Mouse (Mus musculus): Measurements from ENCODE around the gene Tmem135. TPM values are rescaled to one million over a fixed set of nuclear protein-coding genes. Genes with fewer than 3 reads are reported as not detected.
A peak's percentile ranks its signal among the peaks of the same experiment; 100 is the strongest.

Tmem135 gene
- total RNA-seq, 2 experiments from 2014 or later = 13.2 to 19.6 TPM

DNA sequence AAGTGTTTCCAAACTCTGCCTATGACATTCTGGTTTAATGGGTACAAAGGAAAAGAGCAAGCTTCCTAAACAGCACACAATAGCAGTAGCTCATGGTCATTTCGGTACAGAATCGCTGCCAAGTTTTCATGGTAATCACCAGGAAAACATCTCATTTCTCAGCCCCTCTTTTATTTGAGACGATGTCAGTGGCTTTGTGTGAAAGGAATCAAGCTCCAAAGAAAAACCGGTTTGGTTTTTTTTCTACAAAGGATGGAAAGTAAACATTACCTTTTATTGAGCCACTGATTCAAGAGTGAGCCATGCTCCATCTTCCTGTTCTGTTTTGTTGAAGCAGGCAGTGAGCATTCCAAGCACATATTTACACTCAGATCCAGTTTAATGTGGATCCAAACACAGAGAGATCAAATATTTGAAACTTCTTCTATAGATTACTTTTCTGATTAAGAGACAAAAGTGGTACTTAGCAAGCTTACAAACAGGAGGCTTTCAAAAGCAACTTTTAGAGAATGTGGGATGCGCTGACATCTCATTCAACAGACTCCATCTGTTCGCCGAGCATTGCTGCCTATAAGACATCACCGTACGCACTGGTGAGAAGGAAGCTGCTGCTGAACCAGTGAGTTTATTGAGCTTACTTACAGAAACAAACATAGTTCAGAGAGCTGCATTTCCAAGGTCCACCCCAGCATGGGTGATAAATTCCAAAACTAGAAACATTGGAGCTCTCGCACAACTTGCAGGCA lies 38.7 kb downstream of the Tmem135 start:
- H3K4me3 ChIP-seq = no peak overlapping the region
- DNase-seq = no peak
- TF ChIP-seq CTCF (IDR thresholded peaks at IDR 0.05) = no peak
- intact Hi-C loops (cut with DNase I) = no loop called here
- no peak overlapping the region for H3K27ac ChIP-seq

DNA sequence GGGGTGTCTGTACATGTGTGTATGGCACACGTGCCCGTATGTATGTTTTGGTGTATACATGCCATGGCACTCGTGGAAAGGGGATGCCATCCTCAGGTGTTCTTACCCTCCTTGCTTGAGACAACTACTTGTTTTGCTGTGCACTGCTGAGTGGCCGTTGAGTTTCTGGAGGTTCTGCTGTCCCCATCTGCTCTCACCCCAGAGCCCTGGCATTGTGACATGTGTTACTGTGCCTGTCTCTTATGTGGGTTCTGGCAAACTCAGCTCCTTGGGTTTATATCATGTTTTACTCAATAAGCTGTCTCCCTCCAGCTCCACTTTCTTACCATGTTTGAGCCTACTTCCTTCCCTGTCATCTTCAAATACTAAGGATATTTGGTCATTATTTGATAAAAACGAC lies 40.0 kb downstream of the Tmem135 start:
- no peak for TF ChIP-seq CTCF (IDR thresholded peaks at IDR 0.05)
- Histone ChIP-seq H3K27ac (no peak overlapping the region), H3K4me3 (no peak overlapping the region)
- intact Hi-C loops (cut with DNase I) = no loop called here
- DNase-seq = no peak

DNA sequence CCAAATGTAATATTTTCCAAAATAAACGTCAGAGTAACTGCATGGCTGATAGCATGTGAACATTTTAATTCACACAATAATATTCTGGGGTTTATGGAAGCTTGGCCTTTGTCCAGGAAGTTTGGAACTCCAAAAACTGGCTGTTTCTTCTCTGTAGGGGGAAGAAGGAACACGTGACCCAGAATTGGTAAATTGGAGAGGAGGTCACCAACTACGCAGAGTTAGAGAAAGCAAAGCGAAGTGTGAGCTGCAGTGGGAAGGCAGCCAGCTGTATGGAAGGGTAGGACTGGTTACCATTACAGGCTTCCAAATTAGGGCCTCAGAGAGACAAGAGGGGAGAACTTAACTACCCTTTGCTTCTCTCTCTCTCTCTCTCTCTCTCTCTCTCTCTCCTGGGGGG lies 47.7 kb downstream of the Tmem135 start:
- TF ChIP-seq CTCF (IDR thresholded peaks at IDR 0.05) = no peak
- Histone ChIP-seq H3K4me3 (no peak overlapping the region), H3K27ac (peak overlapping the region; percentile 31; the same call in 1 of the 2 replicates)
- DNase-seq = peak; percentile 21
- intact Hi-C loops (cut with DNase I) = no loop called here

DNA sequence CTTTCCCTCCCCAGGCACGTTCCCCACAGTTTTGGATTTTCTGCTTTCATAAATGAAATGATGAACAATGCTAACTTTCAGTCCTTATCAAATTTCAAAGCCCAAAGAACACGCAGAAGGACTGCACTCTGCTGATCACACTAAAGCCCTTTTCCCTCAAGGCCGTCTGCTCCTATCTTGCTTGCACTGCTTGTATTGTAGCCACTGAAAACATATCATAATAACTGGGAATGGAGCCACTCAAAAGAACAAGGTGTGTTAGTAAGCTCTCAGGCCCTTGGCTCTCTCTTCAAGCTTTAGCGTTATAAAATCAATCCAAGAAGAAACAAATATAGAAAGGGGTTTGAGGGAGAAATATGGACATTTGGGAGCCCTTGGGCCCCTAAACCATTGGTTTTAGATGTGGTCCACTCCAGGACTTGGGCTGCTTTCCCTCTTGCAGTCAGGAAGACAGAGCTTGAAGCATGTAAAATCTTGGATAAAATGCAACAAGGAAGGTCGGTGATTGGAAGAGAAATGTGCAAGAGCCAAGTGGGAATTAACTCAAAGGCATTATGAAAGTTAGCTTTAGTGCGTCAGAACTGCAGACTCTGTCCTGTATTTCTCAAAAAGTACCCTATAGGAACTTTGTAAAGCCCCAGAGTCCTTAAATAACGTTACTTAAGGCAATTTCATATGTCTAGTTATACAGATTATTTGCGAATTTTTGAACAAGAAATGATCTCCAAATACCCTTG lies 48.3 kb downstream of the Tmem135 start:
- no peak for DNase-seq
- H3K27ac ChIP-seq = peak overlapping the region; percentile 32; the same call in 1 of the 2 replicates
- intact Hi-C loops (cut with DNase I) = no loop called here
- H3K4me3 ChIP-seq = no peak overlapping the region
- TF ChIP-seq CTCF (IDR thresholded peaks at IDR 0.05) = no peak

DNA sequence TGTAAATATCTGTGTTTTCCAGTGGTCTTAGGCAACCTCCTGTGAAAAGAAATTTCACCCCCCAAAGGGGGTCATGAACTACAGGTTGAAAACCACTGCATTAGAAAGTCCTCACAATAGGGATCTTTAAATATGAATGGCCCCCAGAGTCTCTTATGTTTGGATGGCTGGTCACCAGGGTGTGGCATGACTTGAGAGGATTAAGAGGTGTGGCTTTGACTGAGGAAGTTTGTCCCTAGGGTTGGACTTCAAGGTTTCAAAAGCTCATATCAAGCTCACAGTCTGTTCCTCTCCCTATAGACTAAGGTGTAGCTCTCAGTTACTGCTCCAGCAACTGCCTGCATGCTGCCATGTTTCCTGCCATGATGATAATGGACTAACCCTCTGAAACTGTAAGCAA lies 62.0 kb downstream of the Tmem135 start:
- no peak overlapping the region for H3K27ac ChIP-seq
- H3K4me3 ChIP-seq = no peak overlapping the region
- intact Hi-C loops (cut with DNase I) = no loop called here
- DNase-seq = no peak
- TF ChIP-seq CTCF (IDR thresholded peaks at IDR 0.05) = no peak

DNA sequence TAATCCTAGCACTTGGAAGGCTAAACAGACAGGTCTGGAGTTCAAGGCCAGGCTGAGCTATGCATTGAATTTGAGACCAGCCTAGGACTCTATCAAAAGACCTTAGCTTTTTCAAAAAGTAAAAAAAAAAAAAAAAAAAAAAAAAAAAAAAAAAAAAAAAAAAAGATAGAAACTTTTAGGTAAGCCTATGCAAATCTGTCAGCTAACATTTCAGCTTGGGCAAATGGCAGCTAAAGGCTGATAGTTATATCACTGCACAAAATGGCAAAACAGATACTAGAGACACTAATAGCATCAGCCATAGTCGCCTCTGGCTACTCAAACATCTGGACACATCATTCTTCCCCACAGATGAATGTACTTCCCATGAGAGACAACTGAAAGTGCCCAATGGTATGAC lies 64.2 kb downstream of the Tmem135 start:
- DNase-seq = no peak
- H3K27ac ChIP-seq = no peak overlapping the region
- intact Hi-C loops (cut with DNase I) = loop anchor here (5.0 kb wide), 1 partner anchor 77 kb away; no protein-coding TSS in a partner anchor
- H3K4me3 ChIP-seq = no peak overlapping the region
- TF ChIP-seq CTCF (IDR thresholded peaks at IDR 0.05) = no peak

DNA sequence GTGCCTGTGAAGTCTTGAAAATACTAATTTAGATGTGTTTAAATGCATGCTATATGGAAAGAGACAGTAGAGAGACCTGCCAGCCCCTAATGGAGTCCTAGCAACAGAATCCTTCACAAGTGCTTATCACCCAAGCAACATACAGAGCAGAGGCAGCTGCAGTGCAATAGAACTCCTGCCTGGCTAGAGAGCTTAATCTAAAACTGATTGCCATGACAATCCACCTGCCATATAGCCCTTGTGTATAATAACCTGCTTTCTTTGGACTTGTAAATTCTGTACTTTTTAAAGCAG lies 64.9 kb downstream of the Tmem135 start:
- peak overlapping the region; percentile 93 for H3K27ac ChIP-seq
- DNase-seq = no peak
- no peak for TF ChIP-seq CTCF (IDR thresholded peaks at IDR 0.05)
- intact Hi-C loops (cut with DNase I) = loop anchor here (5.0 kb wide), 1 partner anchor 78 kb away; no protein-coding TSS in a partner anchor
- peak overlapping the region; percentile 85 for H3K4me3 ChIP-seq

DNA sequence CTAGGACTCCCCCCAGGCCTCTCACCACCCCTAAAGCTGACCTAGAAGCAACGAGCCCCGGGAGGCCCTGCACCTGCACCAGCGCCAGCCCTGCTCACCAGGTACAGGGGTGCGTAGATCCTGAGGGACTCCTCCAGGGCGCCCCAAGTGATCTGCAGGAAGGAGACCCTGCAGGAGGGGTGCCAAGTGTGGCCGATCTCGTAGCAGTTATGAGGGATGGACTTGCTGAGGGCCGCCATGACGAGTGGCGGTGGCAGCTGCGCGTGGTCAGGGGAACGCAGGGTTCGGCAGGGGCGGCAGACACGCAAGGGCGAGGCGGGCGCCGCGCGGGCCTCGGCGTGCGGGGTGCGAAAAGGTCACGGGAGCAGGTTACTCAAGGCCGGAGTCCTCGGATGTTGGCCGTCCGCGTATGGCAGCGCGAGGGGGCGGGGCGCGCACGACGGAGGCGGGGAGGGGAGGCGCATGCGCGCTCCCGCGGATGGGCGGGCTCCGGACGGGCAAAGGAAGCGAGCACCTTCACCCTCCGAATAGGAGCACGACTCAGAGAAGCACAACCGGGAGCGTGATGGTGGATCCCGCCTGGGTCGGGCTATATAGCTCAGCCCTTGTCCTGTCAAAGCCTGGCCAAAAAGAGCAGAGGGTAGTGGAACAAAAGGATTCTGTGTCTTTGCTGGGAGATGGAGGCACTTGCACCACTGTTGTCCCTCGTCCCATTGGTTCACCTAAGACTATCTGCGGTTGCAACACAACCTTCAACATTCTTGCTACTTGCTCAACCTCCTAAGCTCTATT lies 65.5 kb downstream of the Tmem135 start:
- DNase-seq = peak; percentile 96
- Histone ChIP-seq H3K4me3 (peak overlapping the region; percentile 85), H3K27ac (peak overlapping the region; percentile 93)
- no peak for TF ChIP-seq CTCF (IDR thresholded peaks at IDR 0.05)
- intact Hi-C loops (cut with DNase I) = loop anchor here (5.0 kb wide), 1 partner anchor 79 kb away; no protein-coding TSS in a partner anchor

DNA sequence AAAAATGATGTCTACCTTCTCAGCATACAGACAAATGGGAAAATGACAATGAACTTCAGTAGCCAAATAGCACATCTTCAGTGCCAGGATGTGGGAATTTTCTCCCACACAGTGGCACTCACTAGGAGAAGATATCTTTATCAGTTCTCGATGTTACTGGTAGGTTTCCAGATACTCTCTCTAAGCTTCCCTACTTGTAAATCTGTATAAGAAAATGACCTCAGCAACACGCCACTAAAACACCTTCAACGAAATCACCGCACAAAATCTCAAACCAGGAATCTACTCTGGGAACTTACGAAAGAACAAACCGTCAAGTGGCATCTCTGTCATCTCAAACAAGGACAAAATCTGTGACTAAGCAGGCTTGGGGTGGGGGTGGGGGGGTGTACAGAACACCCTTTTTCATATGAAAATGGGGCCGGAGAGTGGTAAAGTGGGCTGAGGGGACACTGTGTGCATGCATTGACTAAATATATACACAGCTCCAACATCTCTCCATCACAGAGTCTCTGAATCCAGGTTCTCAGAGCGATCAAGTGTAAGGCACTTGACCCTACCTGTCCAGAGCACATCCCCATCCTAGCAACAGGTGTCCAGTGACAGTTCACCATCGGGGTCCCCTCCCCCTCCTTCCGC lies 66.2 kb downstream of the Tmem135 start:
- no peak for DNase-seq
- peak overlapping the region; percentile 85 for H3K4me3 ChIP-seq
- peak overlapping the region; percentile 93 for H3K27ac ChIP-seq
- TF ChIP-seq CTCF (IDR thresholded peaks at IDR 0.05) = no peak
- intact Hi-C loops (cut with DNase I) = loop anchor here (5.0 kb wide), 1 partner anchor 79 kb away; no protein-coding TSS in a partner anchor

DNA sequence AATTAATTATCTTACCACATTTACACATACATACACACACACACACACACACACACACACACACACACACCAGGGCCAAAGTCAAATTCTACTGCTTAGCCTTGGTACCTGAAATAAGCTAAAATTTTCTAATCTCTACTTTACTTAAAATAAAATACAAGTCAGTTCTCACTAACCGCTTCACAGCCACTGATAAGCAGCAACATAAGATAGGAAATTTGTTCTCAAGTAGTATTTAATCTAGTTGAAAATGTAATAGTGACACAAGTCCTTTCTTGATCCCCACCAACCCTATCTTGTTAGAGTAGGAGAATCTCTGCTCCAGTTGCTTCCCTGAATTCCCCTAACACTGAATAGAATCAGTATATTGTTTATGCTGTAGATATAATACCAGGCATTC lies 67.6 kb downstream of the Tmem135 start:
- DNase-seq = no peak
- Histone ChIP-seq H3K4me3 (peak overlapping the region; percentile 85), H3K27ac (no peak overlapping the region)
- no peak for TF ChIP-seq CTCF (IDR thresholded peaks at IDR 0.05)
- intact Hi-C loops (cut with DNase I) = loop anchor here (5.0 kb wide), 1 partner anchor 81 kb away; no protein-coding TSS in a partner anchor

DNA sequence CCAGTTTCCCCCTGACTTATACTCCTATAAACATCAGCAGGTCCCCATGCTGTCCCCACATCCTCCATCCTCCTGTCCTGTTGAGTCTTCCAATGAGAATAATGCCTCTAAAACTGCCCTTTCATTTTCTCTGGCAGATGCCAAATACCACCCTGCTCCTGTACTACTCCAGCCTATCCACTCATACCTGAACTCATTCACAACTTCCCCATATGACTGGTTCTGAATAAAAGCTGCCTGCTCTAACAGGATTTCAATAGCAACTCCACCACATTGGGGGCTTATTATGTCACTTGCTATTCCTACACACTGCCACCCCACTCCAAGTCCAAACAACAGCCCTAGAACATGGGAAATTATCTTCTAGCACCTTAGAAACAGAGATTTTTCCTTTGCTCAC lies 68.7 kb downstream of the Tmem135 start:
- no peak overlapping the region for H3K27ac ChIP-seq
- intact Hi-C loops (cut with DNase I) = loop anchor here (5.0 kb wide), 1 partner anchor 82 kb away; no protein-coding TSS in a partner anchor
- no peak for TF ChIP-seq CTCF (IDR thresholded peaks at IDR 0.05)
- DNase-seq = no peak
- H3K4me3 ChIP-seq = no peak overlapping the region

DNA sequence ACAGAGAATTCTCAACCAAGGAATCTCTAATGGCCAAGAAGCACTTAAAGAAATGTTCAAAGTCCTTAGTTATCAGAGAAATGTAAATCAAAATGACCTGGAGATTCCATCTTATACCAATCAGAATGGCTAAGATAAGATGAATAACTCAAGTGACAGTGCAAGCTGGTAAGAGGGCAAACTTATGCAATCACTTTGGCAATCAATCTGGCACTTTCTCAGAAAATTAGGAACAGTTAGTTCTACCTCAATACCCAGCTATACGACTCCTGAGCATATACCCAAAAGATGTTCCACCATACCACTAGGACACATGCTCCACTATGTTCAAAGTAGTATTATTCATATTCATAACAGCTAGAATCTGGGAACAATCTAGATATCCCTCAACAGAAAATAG lies 74.1 kb downstream of the Tmem135 start:
- no peak for TF ChIP-seq CTCF (IDR thresholded peaks at IDR 0.05)
- no peak for DNase-seq
- intact Hi-C loops (cut with DNase I) = no loop called here
- no peak overlapping the region for H3K27ac ChIP-seq
- no peak overlapping the region for H3K4me3 ChIP-seq

Measured in gastrocnemius, adult 2 months (tissue).